Mouse (Mus musculus): ENCODE results near the gene Bcar1.

DNA sequence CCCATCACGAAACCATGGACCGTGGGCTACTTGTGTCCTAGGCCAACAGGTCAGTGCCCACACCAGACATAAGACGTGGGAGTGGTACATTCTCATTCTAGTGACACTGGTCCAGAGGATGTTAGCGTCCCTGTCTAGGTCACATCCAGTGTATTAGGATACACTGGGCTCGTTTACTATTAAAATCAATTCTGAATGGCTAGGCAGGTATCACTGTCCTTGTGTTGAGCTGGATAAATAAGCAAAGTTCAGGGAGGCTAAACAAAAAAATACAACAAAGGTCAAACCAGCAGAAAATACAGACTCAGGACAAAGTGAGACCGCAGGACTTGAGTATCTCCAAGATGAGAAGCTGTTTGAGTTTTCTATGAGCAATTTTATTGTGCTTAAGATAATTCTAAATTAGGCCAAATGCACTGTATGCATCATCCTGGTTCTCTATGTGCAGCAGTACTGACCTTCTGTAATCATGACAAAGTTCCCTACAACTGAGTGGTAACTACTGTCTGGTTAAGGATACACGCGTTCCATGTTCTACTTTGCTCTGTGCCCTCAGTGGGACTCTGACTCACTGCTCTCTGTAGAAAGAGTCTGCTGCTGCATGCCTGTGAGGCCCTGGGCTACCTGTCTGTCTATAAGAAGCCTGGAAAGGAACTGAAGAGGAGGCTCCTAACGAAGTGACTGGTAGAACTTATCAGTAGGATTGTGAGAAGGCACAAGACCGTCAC, 37.3 kb upstream of the Bcar1 start:
- no peak for TF ChIP-seq GATA1 (IDR thresholded peaks at IDR 0.05; ENCODE audit: borderline replicate concordance, low read length)
- no peak for TF ChIP-seq FLI1 (IDR thresholded peaks at IDR 0.05; ENCODE audit: low read length)

Data from megakaryocyte, embryonic 14.5 days (primary cell).